Mouse (Mus musculus): Measurements from ENCODE around the gene Axl. TPM values are rescaled to one million over a fixed set of nuclear protein-coding genes. Genes with fewer than 3 reads are reported as not detected.

The Axl gene
- polyA plus RNA-seq, 1 experiment from 2014 or later: 112 TPM

GRCm38 (mm10) chr7:25812195-25812594 lies 23.7 kb upstream of the Axl start:
- H3K27ac ChIP-seq (replicated peaks): no peak overlapping the region
- no peaks in the 10 kb centered on the region for H3K36me3 ChIP-seq
- WGBS: 68% methylated on average over 1 of the region's 1 CpGs
- H3K9me3 ChIP-seq (replicated peaks): no peaks in the 10 kb centered on the region
- peaks cover 15% of the 10 kb centered on the region for H3K4me1 ChIP-seq
- no peak overlapping the region for H3K4me3 ChIP-seq (replicated peaks)
- H3K9ac ChIP-seq: no peak overlapping the region
- ATAC-seq (ENCODE audit: insufficient number of reproducible peaks, low FRiP score, low TSS enrichment, low read depth): no peak
- H3K4me2 ChIP-seq (replicated peaks): no peak overlapping the region
- H3K27me3 ChIP-seq: no peaks in the 10 kb centered on the region; the same call in 1 of the 2 replicates

DNA sequence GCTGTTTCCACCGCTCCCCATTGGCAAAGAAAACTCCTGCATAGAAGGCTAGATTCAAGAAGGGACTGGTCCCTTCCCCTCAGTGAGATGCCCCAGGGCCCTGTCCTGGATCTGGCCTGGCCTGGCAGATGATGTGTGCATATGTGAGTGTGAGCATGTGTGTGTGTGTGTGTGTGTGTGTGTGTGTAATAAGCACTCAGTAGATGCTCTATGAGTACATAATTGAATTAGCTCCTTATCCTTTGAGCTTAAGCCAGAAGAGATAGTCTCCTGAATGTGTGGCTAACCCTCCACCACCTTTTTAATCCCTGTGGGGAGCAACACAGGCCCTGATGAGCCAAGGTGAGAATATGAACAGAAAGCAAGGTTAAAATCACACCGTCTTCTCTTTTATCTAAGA lies 23.2 kb upstream of the Axl start:
- Histone ChIP-seq H3K4me2 (replicated peaks) (no peak overlapping the region), H3K9ac (no peak overlapping the region), H3K4me1 (peaks cover 14% of the 10 kb centered on the region), H3K27me3 (no peaks in the 10 kb centered on the region; the same call in 1 of the 2 replicates), H3K36me3 (no peaks in the 10 kb centered on the region), H3K27ac (replicated peaks) (no peak overlapping the region), H3K9me3 (replicated peaks) (no peaks in the 10 kb centered on the region), H3K4me3 (replicated peaks) (no peak overlapping the region)
- ATAC-seq (ENCODE audit: insufficient number of reproducible peaks, low FRiP score, low TSS enrichment, low read depth): no peak
- 76% methylated on average over 2 of the region's 2 CpGs for WGBS

DNA sequence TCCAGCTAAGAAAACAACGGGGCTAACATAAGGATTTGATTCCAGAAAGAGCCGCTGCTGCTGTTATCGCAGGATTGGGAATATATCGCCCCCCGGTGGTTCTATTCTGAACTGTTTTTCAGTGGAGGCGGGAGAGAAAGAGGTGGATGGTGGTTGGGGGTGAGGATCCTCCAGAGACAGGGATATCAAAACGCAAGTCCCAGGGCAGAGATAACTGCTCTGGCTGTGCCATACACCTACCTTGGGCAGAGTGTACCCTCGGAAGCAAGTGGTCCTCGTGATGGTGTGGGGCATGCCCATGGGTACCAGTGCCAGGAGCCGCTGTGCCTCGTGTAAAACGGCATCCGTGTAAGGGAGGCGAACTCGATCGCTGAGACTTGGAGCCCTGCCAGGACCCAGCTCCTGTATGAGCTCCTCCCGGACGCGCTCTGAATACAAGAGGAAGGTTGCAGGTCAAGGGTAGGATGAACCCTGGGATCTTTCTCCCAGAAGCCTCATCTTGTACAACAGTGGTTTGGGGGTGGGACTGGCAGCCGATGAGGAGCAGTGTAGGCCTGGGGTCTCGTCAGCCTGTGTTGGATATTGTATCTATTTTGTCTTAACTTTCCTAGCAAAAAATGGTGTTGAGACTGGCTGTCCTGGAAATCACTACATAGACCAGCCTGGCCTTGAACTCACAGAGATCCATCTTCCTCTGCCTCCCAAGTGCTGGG lies 17.3 kb upstream of the Axl start:
- Histone ChIP-seq H3K36me3 (no peaks in the 10 kb centered on the region), H3K9ac (peak overlapping the region; percentile 39; the same call in 1 of the 2 replicates), H3K4me1 (peaks cover 27% of the 10 kb centered on the region), H3K27me3 (no peaks in the 10 kb centered on the region), H3K27ac (replicated peaks) (no peak overlapping the region), H3K4me3 (replicated peaks) (peak overlapping the region; percentile 32), H3K9me3 (replicated peaks) (no peaks in the 10 kb centered on the region), H3K4me2 (replicated peaks) (peak overlapping the region; percentile 51)
- 16% methylated on average over 21 of the region's 21 CpGs for WGBS
- ATAC-seq (ENCODE audit: insufficient number of reproducible peaks, low FRiP score, low TSS enrichment, low read depth): peak; percentile 15; the same call in 1 of the 2 replicates

DNA sequence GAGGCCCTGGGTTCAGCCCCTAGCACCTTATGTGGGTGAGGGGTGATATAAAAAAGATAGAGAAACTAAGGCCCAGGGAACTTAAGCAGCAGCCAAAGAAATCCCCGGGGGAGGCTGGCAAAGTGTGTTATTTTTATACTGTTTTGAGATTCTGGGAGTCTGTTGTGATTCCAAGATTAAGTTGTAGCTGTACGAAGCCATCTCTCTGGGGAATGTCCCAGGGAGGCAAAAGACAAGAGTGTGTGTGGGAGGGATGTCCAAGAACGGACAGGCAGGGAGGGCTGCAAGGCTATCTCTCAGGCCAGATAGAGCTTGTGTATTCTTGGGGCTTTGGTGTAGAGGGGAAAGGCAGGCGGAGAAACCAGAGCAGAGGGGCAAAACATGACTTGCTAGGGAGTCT lies 16.3 kb upstream of the Axl start:
- Histone ChIP-seq H3K4me1 (peaks cover 27% of the 10 kb centered on the region), H3K36me3 (no peaks in the 10 kb centered on the region), H3K9ac (no peak overlapping the region), H3K27ac (replicated peaks) (no peak overlapping the region), H3K4me2 (replicated peaks) (no peak overlapping the region), H3K27me3 (no peaks in the 10 kb centered on the region), H3K9me3 (replicated peaks) (no peaks in the 10 kb centered on the region), H3K4me3 (replicated peaks) (no peak overlapping the region)
- no peak for ATAC-seq (ENCODE audit: insufficient number of reproducible peaks, low FRiP score, low TSS enrichment, low read depth)
- WGBS: 73% methylated on average over 4 of the region's 4 CpGs

DNA sequence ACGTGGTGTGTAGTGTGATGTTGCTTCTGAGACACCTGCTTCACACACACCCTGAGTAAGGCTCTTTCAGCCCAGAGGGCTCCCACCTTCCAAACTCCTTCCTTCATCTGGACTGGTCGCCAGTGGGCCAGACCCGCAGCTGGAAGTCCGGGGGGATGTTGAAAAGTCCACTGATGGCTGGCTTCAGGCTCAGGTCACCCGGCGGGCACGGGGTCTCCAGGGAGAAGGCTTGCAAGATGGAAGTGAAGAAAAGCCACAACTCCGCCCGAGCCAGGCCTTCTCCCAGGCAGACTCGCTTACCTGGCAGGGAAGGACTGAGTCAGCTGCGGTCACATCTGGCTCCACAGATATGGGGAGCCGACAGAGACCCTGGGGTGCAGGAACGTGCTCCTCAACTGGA lies 15.0 kb upstream of the Axl start:
- Histone ChIP-seq H3K4me1 (peaks cover 27% of the 10 kb centered on the region), H3K4me3 (replicated peaks) (no peak overlapping the region), H3K27ac (replicated peaks) (no peak overlapping the region), H3K9ac (no peak overlapping the region), H3K36me3 (no peaks in the 10 kb centered on the region), H3K9me3 (replicated peaks) (no peaks in the 10 kb centered on the region), H3K4me2 (replicated peaks) (no peak overlapping the region), H3K27me3 (no peaks in the 10 kb centered on the region)
- 79% methylated on average over 13 of the region's 13 CpGs for WGBS
- ATAC-seq (ENCODE audit: insufficient number of reproducible peaks, low FRiP score, low TSS enrichment, low read depth): no peak

DNA sequence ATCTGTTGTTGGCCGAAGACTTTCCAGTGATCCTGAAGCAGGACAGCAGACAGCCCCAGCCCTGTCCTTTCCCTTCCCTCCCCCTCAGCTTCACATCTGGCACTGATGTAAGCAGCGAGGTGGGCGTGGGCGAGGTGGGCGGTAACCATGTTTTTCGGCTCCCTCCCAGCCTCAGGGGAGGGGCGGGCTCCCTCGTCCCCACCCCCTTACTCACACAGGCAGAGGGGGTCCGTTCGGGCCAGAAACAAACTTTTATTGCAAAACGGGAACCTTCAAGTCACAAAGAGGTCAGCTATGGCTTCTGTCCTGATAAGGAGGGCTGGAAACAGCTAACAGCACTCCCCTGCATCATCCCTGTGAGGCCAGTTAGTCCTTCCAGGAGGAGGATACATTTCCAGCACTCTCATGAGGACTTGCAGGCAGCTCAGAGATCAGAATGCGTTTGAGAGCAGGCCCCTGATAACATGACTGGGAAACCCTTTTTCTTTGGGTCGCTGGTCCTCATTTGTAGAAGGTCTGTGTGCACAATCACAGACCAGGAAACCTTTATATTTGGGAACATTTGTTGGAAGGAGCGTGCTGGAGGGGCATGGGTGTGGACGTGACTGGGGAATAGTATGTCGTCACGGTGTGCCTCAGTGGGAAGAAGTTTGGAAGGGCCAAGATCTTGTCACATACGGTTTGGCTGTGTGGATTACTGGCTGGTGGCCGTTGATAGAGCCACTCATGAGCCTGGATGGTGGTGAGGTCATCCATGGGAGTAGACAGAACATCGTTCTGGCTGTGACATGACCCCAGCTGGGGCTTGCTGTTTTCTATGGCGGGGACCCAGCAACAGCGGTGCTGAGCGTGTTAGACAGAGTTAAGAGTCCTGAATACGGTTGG lies 14.0 kb upstream of the Axl start:
- Histone ChIP-seq H3K4me1 (peaks cover 27% of the 10 kb centered on the region), H3K9ac (no peak overlapping the region), H3K4me2 (replicated peaks) (peak overlapping the region; percentile 42), H3K4me3 (replicated peaks) (peak overlapping the region; percentile 28), H3K36me3 (no peaks in the 10 kb centered on the region), H3K27me3 (no peaks in the 10 kb centered on the region), H3K27ac (replicated peaks) (peak overlapping the region; percentile 89), H3K9me3 (replicated peaks) (no peaks in the 10 kb centered on the region)
- ATAC-seq (ENCODE audit: insufficient number of reproducible peaks, low FRiP score, low TSS enrichment, low read depth): peak; percentile 82
- WGBS: 21% methylated on average over 24 of the region's 24 CpGs

DNA sequence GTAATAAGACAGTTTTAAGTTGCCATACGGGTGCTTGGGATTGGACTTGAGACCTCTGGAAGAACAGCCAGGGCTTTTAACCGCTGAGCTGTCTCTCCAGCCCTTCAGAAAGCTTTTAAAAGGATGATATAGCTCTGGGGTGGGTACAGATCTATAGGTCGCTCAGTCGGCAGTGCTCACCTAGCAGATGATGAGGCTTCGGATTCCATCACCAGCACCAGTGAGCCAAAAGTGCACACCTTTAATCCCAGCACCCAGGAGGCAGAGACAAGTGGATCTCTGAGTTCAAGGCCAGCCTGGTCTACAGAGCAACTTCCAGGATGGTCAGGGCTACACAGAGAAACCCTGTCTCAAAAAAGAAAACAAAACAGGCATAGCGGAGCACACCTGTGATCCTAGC lies 12.5 kb upstream of the Axl start:
- Histone ChIP-seq H3K27me3 (no peaks in the 10 kb centered on the region), H3K4me2 (replicated peaks) (no peak overlapping the region), H3K36me3 (no peaks in the 10 kb centered on the region), H3K4me3 (replicated peaks) (no peak overlapping the region), H3K4me1 (peaks cover 27% of the 10 kb centered on the region), H3K9me3 (replicated peaks) (no peaks in the 10 kb centered on the region), H3K9ac (no peak overlapping the region), H3K27ac (replicated peaks) (no peak overlapping the region)
- WGBS: 88% methylated on average over 6 of the region's 6 CpGs
- no peak for ATAC-seq (ENCODE audit: insufficient number of reproducible peaks, low FRiP score, low TSS enrichment, low read depth)

DNA sequence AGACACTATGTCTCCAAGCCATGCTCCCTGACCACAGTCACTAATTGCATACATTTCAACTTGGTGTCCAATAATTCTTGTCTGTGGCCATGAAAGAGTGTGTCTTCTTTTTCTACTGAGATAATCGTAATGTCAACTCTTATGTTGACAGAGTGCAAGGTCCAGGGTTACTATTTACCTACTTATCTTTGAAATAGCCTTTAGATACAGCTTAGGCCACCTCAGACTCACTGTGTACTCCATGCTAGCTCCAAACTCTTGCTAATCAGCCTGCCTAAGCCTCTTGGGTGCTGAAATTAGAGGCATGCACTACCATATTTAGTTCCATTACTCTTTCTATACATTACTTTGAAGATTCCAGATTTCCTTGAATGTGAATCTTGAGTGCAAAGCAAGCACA lies 10.9 kb upstream of the Axl start:
- no peak overlapping the region for H3K27ac ChIP-seq (replicated peaks)
- peaks cover 14% of the 10 kb centered on the region for H3K4me1 ChIP-seq
- H3K4me3 ChIP-seq (replicated peaks): no peak overlapping the region
- no peak overlapping the region for H3K4me2 ChIP-seq (replicated peaks)
- no peak for ATAC-seq (ENCODE audit: insufficient number of reproducible peaks, low FRiP score, low TSS enrichment, low read depth)
- no peaks in the 10 kb centered on the region for H3K9me3 ChIP-seq (replicated peaks)
- no peaks in the 10 kb centered on the region for H3K27me3 ChIP-seq
- no peak overlapping the region for H3K9ac ChIP-seq
- 85% methylated on average over 1 of the region's 1 CpGs for WGBS
- no peaks in the 10 kb centered on the region for H3K36me3 ChIP-seq

DNA sequence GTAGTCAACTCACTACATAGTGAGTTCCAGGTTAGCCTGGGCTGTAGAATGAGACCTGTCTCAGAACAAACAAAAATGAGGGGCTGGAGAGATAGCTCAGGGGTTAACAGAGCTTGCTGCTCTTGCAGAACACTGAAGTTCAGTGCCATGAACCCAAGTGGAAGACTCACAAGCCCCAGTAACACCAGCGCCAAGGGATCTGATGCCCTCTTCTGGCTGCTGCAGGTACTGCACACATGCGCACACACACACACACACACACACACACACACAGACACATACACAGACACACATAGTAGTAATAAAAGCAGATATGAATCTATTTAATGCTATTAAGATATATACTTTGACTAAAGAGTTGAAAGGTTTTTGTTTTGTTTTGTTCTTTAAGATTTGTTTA lies 10.0 kb upstream of the Axl start:
- no peak for ATAC-seq (ENCODE audit: insufficient number of reproducible peaks, low FRiP score, low TSS enrichment, low read depth)
- 87% methylated on average over 2 of the region's 2 CpGs for WGBS

GRCm38 (mm10) chr7:25794775-25795174 lies 6.3 kb upstream of the Axl start:
- no peak overlapping the region for H3K4me3 ChIP-seq (replicated peaks)
- H3K36me3 ChIP-seq: no peaks in the 10 kb centered on the region
- 72% methylated on average over 8 of the region's 8 CpGs for WGBS
- H3K27ac ChIP-seq (replicated peaks): no peak overlapping the region
- H3K9ac ChIP-seq: no peak overlapping the region
- no peaks in the 10 kb centered on the region for H3K27me3 ChIP-seq
- ATAC-seq (ENCODE audit: insufficient number of reproducible peaks, low FRiP score, low TSS enrichment, low read depth): no peak
- H3K4me2 ChIP-seq (replicated peaks): no peak overlapping the region
- no peaks in the 10 kb centered on the region for H3K9me3 ChIP-seq (replicated peaks)
- peaks cover 9% of the 10 kb centered on the region for H3K4me1 ChIP-seq

More for the DNA sequence above, 10.0 kb upstream of the Axl start:
- Histone ChIP-seq H3K27ac (replicated peaks) (no peak overlapping the region), H3K9me3 (replicated peaks) (no peaks in the 10 kb centered on the region), H3K4me3 (replicated peaks) (no peak overlapping the region), H3K36me3 (no peaks in the 10 kb centered on the region), H3K27me3 (no peaks in the 10 kb centered on the region), H3K4me2 (replicated peaks) (no peak overlapping the region), H3K9ac (no peak overlapping the region), H3K4me1 (peaks cover 14% of the 10 kb centered on the region)

- Histone ChIP-seq H3K4me2 (replicated peaks) (no peak overlapping the region), H3K27ac (replicated peaks) (no peak overlapping the region), H3K4me3 (replicated peaks) (no peak overlapping the region), H3K9ac (no peak overlapping the region), H3K9me3 (replicated peaks) (no peaks in the 10 kb centered on the region), H3K4me1 (peaks cover 18% of the 10 kb centered on the region), H3K27me3 (no peaks in the 10 kb centered on the region), H3K36me3 (no peaks in the 10 kb centered on the region)
- 46% methylated on average over 3 of the region's 3 CpGs for WGBS
- ATAC-seq (ENCODE audit: insufficient number of reproducible peaks, low FRiP score, low TSS enrichment, low read depth): no peak
These were observed 5.2 kb upstream of the Axl start for GRCm38 (mm10) chr7:25793679-25794078.
